Mouse (Mus musculus): ENCODE measurements at regions not wholly inside any gene's neighbourhood (a gene's known extent, or its start where the extent isn't known, plus 50 kb on each side); places are given as distances from the start of the nearest gene placed in this dataset.
"Not testable (repeated sequence)": the region's sequence is repeated elsewhere in the genome, so short reads cannot be mapped to it uniquely, and the experiment has no call there.

- H3K27me3 ChIP-seq (ENCODE audit: control insufficient read depth, insufficient read depth, low read length) = no peaks in the 10 kb centered on the region
- no peak overlapping the region for H3K4me2 ChIP-seq (ENCODE audit: low read depth, low read length)
- H3K9ac ChIP-seq (ENCODE audit: low read length) = no peak overlapping the region
- no peak overlapping the region for H3K27ac ChIP-seq (ENCODE audit: low read length)
- no peak overlapping the region for H3K4me3 ChIP-seq (ENCODE audit: low read length)
- WGBS = 53% methylated on average over 4 of the region's 4 CpGs
- ATAC-seq (replicated peaks; ENCODE audit: extremely low read depth, insufficient read depth, low FRiP score) = no peak
- no peaks in the 10 kb centered on the region for H3K9me3 ChIP-seq (replicated peaks; ENCODE audit: control insufficient read depth, low read length)
- H3K4me1 ChIP-seq (ENCODE audit: control insufficient read depth, insufficient read depth, low read length) = peaks cover 2% of the 10 kb centered on the region; the same call in 1 of the 2 replicates
- no peaks in the 10 kb centered on the region for H3K36me3 ChIP-seq (ENCODE audit: control insufficient read depth, insufficient read depth)
Observed at GRCm38 (mm10) chr11:56505068-56505467, 464.3 kb upstream of the Nmur2 start.

GRCm38 (mm10) chr11:56514941-56515340 is 474.1 kb upstream of the Nmur2 start:
- no peak for ATAC-seq (replicated peaks; ENCODE audit: extremely low read depth, insufficient read depth, low FRiP score)
- Histone ChIP-seq H3K4me1 (ENCODE audit: control insufficient read depth, insufficient read depth, low read length) (no peaks in the 10 kb centered on the region), H3K36me3 (ENCODE audit: control insufficient read depth, insufficient read depth) (no peaks in the 10 kb centered on the region), H3K4me2 (ENCODE audit: low read depth, low read length) (no peak overlapping the region), H3K9me3 (replicated peaks; ENCODE audit: control insufficient read depth, low read length) (no peaks in the 10 kb centered on the region), H3K4me3 (ENCODE audit: low read length) (no peak overlapping the region), H3K27ac (ENCODE audit: low read length) (no peak overlapping the region), H3K9ac (ENCODE audit: low read length) (no peak overlapping the region), H3K27me3 (ENCODE audit: control insufficient read depth, insufficient read depth, low read length) (no peaks in the 10 kb centered on the region)
- 70% methylated on average over 2 of the region's 2 CpGs for WGBS

- no peaks in the 10 kb centered on the region for H3K27me3 ChIP-seq (ENCODE audit: control insufficient read depth, insufficient read depth, low read length)
- no peak for ATAC-seq (replicated peaks; ENCODE audit: extremely low read depth, insufficient read depth, low FRiP score)
- no peaks in the 10 kb centered on the region for H3K9me3 ChIP-seq (replicated peaks; ENCODE audit: control insufficient read depth, low read length)
- H3K36me3 ChIP-seq (ENCODE audit: control insufficient read depth, insufficient read depth) = no peaks in the 10 kb centered on the region
- no peak overlapping the region for H3K9ac ChIP-seq (ENCODE audit: low read length)
- no peaks in the 10 kb centered on the region for H3K4me1 ChIP-seq (ENCODE audit: control insufficient read depth, insufficient read depth, low read length)
- H3K4me3 ChIP-seq (ENCODE audit: low read length) = no peak overlapping the region
- H3K27ac ChIP-seq (ENCODE audit: low read length) = no peak overlapping the region
- no peak overlapping the region for H3K4me2 ChIP-seq (ENCODE audit: low read depth, low read length)
- WGBS = 64% methylated on average over 2 of the region's 2 CpGs
Observed at GRCm38 (mm10) chr11:56518486-56518885, 477.7 kb upstream of the Nmur2 start.

GRCm38 (mm10) chr11:56550736-56551135 is 460.5 kb upstream of the Gria1 start:
- H3K4me1 ChIP-seq (ENCODE audit: control insufficient read depth, insufficient read depth, low read length) = peaks cover 7% of the 10 kb centered on the region
- ATAC-seq (replicated peaks; ENCODE audit: extremely low read depth, insufficient read depth, low FRiP score) = peak; percentile 55; the same call in 1 of the 2 replicates
- no peak overlapping the region for H3K4me3 ChIP-seq (ENCODE audit: low read length)
- H3K27me3 ChIP-seq (ENCODE audit: control insufficient read depth, insufficient read depth, low read length) = no peaks in the 10 kb centered on the region
- no peak overlapping the region for H3K4me2 ChIP-seq (ENCODE audit: low read depth, low read length)
- no peak overlapping the region for H3K9ac ChIP-seq (ENCODE audit: low read length)
- H3K36me3 ChIP-seq (ENCODE audit: control insufficient read depth, insufficient read depth) = no peaks in the 10 kb centered on the region
- peaks cover 4% of the 10 kb centered on the region for H3K9me3 ChIP-seq (replicated peaks; ENCODE audit: control insufficient read depth, low read length)
- peak overlapping the region; percentile 35 for H3K27ac ChIP-seq (ENCODE audit: low read length)
- 24% methylated on average over 4 of the region's 4 CpGs for WGBS

GRCm38 (mm10) chr11:56556332-56556731 is 454.9 kb upstream of the Gria1 start:
- Histone ChIP-seq H3K4me1 (ENCODE audit: control insufficient read depth, insufficient read depth, low read length) (no peaks in the 10 kb centered on the region), H3K4me3 (ENCODE audit: low read length) (no peak overlapping the region), H3K9me3 (replicated peaks; ENCODE audit: control insufficient read depth, low read length) (peaks cover 4% of the 10 kb centered on the region), H3K9ac (ENCODE audit: low read length) (no peak overlapping the region), H3K27ac (ENCODE audit: low read length) (no peak overlapping the region), H3K36me3 (ENCODE audit: control insufficient read depth, insufficient read depth) (no peaks in the 10 kb centered on the region), H3K4me2 (ENCODE audit: low read depth, low read length) (no peak overlapping the region), H3K27me3 (ENCODE audit: control insufficient read depth, insufficient read depth, low read length) (no peaks in the 10 kb centered on the region)
- no peak for ATAC-seq (replicated peaks; ENCODE audit: extremely low read depth, insufficient read depth, low FRiP score)
- WGBS = 89% methylated on average over 1 of the region's 1 CpGs

- ATAC-seq (replicated peaks; ENCODE audit: extremely low read depth, insufficient read depth, low FRiP score) = no peak
Observed at GRCm38 (mm10) chr11:56580028-56580427, 431.2 kb upstream of the Gria1 start.

GRCm38 (mm10) chr11:56583054-56583453 is 428.1 kb upstream of the Gria1 start:
- Histone ChIP-seq H3K4me1 (ENCODE audit: control insufficient read depth, insufficient read depth, low read length) (peaks cover 4% of the 10 kb centered on the region), H3K36me3 (ENCODE audit: control insufficient read depth, insufficient read depth) (no peaks in the 10 kb centered on the region), H3K9me3 (replicated peaks; ENCODE audit: control insufficient read depth, low read length) (no peaks in the 10 kb centered on the region), H3K4me2 (ENCODE audit: low read depth, low read length) (no peak overlapping the region), H3K4me3 (ENCODE audit: low read length) (no peak overlapping the region), H3K27ac (ENCODE audit: low read length) (no peak overlapping the region), H3K27me3 (ENCODE audit: control insufficient read depth, insufficient read depth, low read length) (no peaks in the 10 kb centered on the region), H3K9ac (ENCODE audit: low read length) (no peak overlapping the region)
- ATAC-seq (replicated peaks; ENCODE audit: extremely low read depth, insufficient read depth, low FRiP score) = no peak
- 59% methylated on average over 3 of the region's 3 CpGs for WGBS

More at GRCm38 (mm10) chr11:56580028-56580427, 431.2 kb upstream of the Gria1 start:
- Histone ChIP-seq H3K36me3 (ENCODE audit: control insufficient read depth, insufficient read depth) (no peaks in the 10 kb centered on the region), H3K27me3 (ENCODE audit: control insufficient read depth, insufficient read depth, low read length) (no peaks in the 10 kb centered on the region), H3K4me2 (ENCODE audit: low read depth, low read length) (no peak overlapping the region), H3K4me3 (ENCODE audit: low read length) (no peak overlapping the region), H3K27ac (ENCODE audit: low read length) (no peak overlapping the region), H3K9ac (ENCODE audit: low read length) (no peak overlapping the region), H3K4me1 (ENCODE audit: control insufficient read depth, insufficient read depth, low read length) (peaks cover 4% of the 10 kb centered on the region), H3K9me3 (replicated peaks; ENCODE audit: control insufficient read depth, low read length) (no peaks in the 10 kb centered on the region)
- 77% methylated on average over 5 of the region's 5 CpGs for WGBS

- not testable (repeated sequence) for H3K9ac ChIP-seq (ENCODE audit: low read length); H3K4me3 ChIP-seq (ENCODE audit: low read length); H3K27me3 ChIP-seq (ENCODE audit: control insufficient read depth, insufficient read depth, low read length); H3K9me3 ChIP-seq (replicated peaks; ENCODE audit: control insufficient read depth, low read length); ATAC-seq (replicated peaks; ENCODE audit: extremely low read depth, insufficient read depth, low FRiP score); H3K27ac ChIP-seq (ENCODE audit: low read length); H3K36me3 ChIP-seq (ENCODE audit: control insufficient read depth, insufficient read depth); H3K4me2 ChIP-seq (ENCODE audit: low read depth, low read length); H3K4me1 ChIP-seq (ENCODE audit: control insufficient read depth, insufficient read depth, low read length)
- WGBS = 75% methylated on average over 2 of the region's 6 CpGs
Observed at GRCm38 (mm10) chr11:56593435-56593834, 417.8 kb upstream of the Gria1 start.

- Histone ChIP-seq H3K9me3 (replicated peaks; ENCODE audit: control insufficient read depth, low read length) (no peaks in the 10 kb centered on the region), H3K4me2 (ENCODE audit: low read depth, low read length) (no peak overlapping the region), H3K9ac (ENCODE audit: low read length) (no peak overlapping the region), H3K36me3 (ENCODE audit: control insufficient read depth, insufficient read depth) (no peaks in the 10 kb centered on the region), H3K27me3 (ENCODE audit: control insufficient read depth, insufficient read depth, low read length) (no peaks in the 10 kb centered on the region), H3K27ac (ENCODE audit: low read length) (no peak overlapping the region), H3K4me3 (ENCODE audit: low read length) (no peak overlapping the region), H3K4me1 (ENCODE audit: control insufficient read depth, insufficient read depth, low read length) (no peaks in the 10 kb centered on the region)
- ATAC-seq (replicated peaks; ENCODE audit: extremely low read depth, insufficient read depth, low FRiP score) = no peak
- 65% methylated on average over 1 of the region's 1 CpGs for WGBS
Observed at GRCm38 (mm10) chr11:56603742-56604141, 407.4 kb upstream of the Gria1 start.

- WGBS = 48% methylated on average over 3 of the region's 3 CpGs
- Histone ChIP-seq H3K4me3 (ENCODE audit: low read length) (no peak overlapping the region), H3K27ac (ENCODE audit: low read length) (no peak overlapping the region), H3K4me2 (ENCODE audit: low read depth, low read length) (no peak overlapping the region), H3K9me3 (replicated peaks; ENCODE audit: control insufficient read depth, low read length) (no peaks in the 10 kb centered on the region), H3K9ac (ENCODE audit: low read length) (no peak overlapping the region), H3K4me1 (ENCODE audit: control insufficient read depth, insufficient read depth, low read length) (no peaks in the 10 kb centered on the region), H3K27me3 (ENCODE audit: control insufficient read depth, insufficient read depth, low read length) (no peaks in the 10 kb centered on the region), H3K36me3 (ENCODE audit: control insufficient read depth, insufficient read depth) (no peaks in the 10 kb centered on the region)
- ATAC-seq (replicated peaks; ENCODE audit: extremely low read depth, insufficient read depth, low FRiP score) = no peak
Observed at GRCm38 (mm10) chr11:56627659-56628058, 383.5 kb upstream of the Gria1 start.

Data from heart, embryonic 16.5 days (tissue).